Mouse (Mus musculus): ENCODE results near the gene Mpi. TPM values are rescaled to one million over a fixed set of nuclear protein-coding genes. Genes with fewer than 3 reads are reported as not detected.

Mpi gene
- total RNA-seq, 2 experiments from 2014 or later: 6.6 to 13.5 TPM

DNA sequence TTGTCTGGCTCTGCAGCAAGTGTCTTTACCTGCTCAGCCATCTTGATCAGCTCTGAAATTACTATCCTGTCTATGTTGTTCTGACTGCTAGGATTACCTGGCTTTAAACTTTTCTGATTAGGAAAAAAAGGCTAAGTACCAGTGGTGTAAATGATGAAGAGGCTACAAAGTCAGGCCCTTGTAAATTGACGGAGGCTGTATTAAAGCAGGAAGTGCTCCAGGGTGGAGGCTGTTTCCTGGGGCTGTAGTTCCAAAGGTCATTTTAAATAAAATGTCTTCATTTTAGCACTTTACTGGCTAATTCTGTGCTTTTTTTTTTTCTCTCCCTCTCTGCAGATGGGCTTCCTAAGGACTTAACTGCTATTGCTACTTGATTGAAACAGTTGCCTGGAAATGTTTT, 20.6 kb downstream of the Mpi start:
- ATAC-seq (replicated peaks; ENCODE audit: low FRiP score, low TSS enrichment, poor library complexity, severe bottlenecking): no peak

DNA sequence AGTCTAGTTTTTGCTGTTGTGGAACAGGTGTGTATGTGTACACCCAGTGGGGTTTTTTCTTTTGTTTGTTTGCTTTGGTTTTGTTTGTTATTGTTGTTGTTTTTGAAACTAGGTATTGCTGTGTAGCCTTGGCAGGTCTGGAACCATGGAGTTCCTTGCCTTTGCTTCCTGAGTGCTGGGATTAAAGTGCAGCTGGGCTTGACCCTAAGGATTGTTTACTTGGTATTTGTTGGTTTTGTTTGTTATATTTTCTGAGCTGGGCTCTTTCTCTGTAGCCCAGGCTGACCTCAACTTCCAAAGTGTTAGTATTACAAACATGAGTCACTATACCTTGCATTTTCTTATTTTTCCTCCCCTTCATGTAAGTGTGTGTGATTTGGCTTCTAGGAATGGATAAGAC, 26.1 kb downstream of the Mpi start:
- ATAC-seq (replicated peaks; ENCODE audit: low FRiP score, low TSS enrichment, poor library complexity, severe bottlenecking): no peak

DNA sequence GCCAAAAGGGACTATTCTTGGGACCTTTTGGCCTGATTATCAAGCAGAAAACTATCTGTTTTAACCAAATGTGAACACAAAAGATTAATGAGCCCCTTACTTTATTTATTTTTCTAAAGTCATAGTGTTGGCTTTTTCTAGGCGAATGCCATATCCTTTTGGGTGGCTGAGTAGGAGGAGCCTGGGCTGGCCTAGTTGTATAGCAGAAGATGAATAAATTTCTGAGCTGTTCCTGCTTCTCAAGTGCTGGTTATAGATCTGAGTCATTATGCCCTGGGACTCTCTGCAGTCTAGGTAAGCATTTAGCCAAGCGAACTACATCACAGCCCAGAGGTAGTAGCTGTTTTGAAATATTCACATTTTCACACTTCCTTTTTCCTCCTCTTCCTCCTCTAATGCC, 27.0 kb downstream of the Mpi start:
- no peak for ATAC-seq (replicated peaks; ENCODE audit: low FRiP score, low TSS enrichment, poor library complexity, severe bottlenecking)

DNA sequence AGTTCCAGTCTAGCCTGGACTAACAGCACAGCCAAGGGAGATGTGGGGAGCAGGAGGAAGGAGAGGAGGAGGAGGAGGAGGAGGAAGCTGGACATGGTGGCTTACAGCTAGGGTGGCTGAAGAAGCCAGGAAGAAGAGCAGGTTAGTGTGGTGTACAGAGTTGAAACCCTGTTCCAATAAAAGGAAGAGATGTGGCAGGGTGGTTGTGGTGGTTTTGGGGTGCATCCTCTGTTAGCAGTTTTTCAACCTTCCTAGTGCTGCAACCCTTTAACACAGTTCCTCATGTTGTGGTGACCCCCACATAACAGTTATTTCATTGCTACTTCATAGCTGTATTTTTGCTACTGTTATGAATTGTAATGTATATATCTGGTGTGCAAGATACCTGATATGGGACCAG, 28.1 kb downstream of the Mpi start:
- ATAC-seq (replicated peaks; ENCODE audit: low FRiP score, low TSS enrichment, poor library complexity, severe bottlenecking): no peak

DNA sequence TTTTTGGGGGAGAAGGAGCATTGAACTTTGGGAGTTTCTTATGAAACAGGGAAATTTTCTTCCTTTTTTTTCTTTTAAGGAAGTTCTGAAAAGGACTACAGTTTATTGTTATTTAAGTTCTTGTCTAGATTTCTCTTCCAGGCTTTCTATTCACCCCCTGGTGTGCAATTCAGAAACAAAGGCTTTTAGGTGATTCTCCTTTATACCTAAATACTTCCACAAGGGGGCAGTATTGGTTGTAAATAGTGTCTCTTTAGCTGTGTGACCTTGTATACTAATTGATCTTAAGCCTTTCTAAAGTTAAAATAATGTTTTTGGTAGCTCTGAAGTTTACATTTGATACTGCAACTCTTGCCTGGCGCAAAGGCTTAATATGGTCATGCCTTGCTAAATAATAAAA, 28.8 kb downstream of the Mpi start:
- 0 out of 2 replicates have a peak, but pooled peaks have one; percentile 46 for ATAC-seq (replicated peaks; ENCODE audit: low FRiP score, low TSS enrichment, poor library complexity, severe bottlenecking)

GRCm38 (mm10) chr9:57522861-57523246, 29.7 kb downstream of the Mpi start:
- no peak for ATAC-seq (replicated peaks; ENCODE audit: low FRiP score, low TSS enrichment, poor library complexity, severe bottlenecking)

DNA sequence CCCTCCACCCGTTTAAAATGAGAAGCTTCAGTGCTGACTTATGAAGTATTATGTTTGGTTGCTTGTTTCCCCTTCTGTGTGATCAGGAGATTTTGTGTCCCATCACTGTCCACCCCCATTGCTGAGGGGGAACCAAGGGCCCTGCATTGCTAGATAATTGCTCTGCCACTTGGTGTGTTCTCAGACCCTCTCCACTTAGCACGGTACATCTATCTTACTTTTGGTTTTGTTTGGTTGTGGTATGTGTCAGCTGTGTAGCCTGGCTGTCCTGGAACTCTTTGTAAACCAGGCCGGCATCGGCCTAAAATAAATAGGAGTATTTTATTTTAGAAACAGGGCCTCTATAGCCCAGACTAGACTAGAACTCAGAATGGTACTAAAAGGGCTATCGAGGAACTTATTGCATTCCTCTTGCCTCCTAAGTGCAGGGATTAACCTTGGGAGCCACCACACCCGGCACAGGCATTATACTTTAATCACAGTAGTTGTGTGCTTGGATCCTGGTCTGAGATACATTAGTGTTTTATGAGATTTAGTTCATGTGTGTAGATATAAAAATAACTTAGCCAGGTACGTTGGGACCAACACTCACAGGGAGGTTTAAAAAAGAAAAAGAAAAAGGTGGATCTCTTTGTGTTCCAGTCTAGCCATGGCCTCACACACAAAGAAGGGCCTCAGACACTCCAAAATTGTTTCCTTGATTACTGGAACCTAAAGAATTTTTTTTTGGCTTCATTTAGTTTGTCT, 30.3 kb downstream of the Mpi start:
- no peak for ATAC-seq (replicated peaks; ENCODE audit: low FRiP score, low TSS enrichment, poor library complexity, severe bottlenecking)

- peak; percentile 97 for ATAC-seq (replicated peaks; ENCODE audit: low FRiP score, low TSS enrichment, poor library complexity, severe bottlenecking)
These were observed 31.3 kb downstream of the Mpi start, which contains the start of gene Cox5a for GRCm38 (mm10) chr9:57521056-57521911. TSS of gene Cox5a (plus strand) at chr9:57521274.

- ATAC-seq (replicated peaks; ENCODE audit: low FRiP score, low TSS enrichment, poor library complexity, severe bottlenecking): no peak
These were observed 32.0 kb downstream of the Mpi start for GRCm38 (mm10) chr9:57520375-57521055.

DNA sequence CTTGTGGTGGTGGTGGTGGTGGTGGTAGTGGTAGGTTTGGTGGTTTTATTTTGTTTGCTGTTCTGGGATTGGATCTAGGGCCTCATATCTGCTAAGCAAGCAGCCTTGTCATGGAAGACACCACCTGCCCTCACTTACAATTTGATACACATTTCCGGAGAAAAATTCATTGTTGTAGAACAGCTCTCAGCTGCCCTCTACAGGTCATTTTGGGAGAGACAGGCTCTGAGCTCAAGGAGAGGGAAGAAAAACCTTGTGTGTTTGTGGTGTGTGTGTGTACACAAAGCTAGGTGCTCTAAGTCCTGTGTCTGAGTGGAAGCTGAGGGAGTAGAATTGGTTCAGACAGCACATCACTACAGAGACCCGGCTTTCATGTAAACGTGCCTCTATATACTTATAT, 35.5 kb downstream of the Mpi start:
- ATAC-seq (replicated peaks; ENCODE audit: low FRiP score, low TSS enrichment, poor library complexity, severe bottlenecking): peak; percentile 54

GRCm38 (mm10) chr9:57510577-57510976, 42.0 kb downstream of the Mpi start:
- ATAC-seq (replicated peaks; ENCODE audit: low FRiP score, low TSS enrichment, poor library complexity, severe bottlenecking): no peak

DNA sequence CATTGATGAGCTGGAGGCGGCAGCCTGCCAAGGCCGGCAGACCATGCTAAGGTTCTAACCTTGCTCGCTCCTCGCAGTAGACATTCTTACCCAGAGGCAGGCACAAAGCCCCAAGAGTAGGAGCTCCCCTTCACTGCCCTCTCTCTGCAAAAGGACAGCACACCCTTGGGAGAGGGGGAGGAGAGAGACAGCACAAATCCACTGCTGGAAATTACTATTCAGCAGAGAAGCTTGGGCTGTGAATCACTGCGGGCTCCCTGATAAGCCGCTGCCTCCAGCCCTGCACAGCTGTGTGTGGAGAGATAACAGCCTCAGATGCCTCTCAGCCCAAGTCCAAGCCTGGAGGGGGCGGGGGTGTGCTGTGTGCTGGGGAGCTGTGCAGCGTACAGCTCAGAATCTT, 46.9 kb downstream of the Mpi start:
- peak; percentile 98 for ATAC-seq (replicated peaks; ENCODE audit: low FRiP score, low TSS enrichment, poor library complexity, severe bottlenecking)

DNA sequence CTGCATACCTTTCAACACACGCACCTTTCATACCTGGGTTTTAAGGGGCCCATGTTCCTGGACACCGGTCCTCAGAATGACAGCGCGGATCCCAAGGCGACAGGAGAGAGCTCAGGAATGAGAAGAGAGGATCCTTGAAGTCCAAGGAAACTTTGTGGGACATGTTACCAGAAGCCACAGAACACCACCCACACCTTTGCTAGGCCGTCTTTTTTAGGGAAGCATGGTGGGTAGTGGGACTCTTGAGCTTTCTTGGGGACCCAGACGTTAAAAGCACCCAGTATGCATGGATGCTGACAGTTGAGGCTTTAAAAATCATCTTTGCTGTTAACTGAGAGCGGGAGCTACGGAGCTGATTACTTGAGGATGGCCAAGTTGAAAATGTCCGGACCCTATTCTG, 47.7 kb downstream of the Mpi start:
- no peak for ATAC-seq (replicated peaks; ENCODE audit: low FRiP score, low TSS enrichment, poor library complexity, severe bottlenecking)

DNA sequence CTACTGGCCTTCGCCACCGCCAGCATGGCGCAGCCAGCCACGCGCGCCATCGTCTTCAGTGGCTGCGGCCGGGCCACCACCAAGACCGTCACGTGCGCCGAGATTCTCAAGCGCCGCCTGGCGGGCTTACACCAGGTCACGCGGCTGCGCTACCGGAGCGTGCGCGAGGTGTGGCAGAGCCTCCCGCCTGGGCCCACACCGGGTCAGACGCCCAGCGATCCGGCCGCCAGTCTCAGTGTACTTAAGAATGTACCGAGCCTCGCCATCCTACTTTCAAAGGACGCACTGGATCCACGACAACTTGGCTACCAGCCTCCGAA, 48.2 kb downstream of the Mpi start:
- ATAC-seq (replicated peaks; ENCODE audit: low FRiP score, low TSS enrichment, poor library complexity, severe bottlenecking): no peak

GRCm38 (mm10) chr9:57503622-57504380, 48.8 kb downstream of the Mpi start, which contains the start of gene Rpp25:
TSS of gene Rpp25 (plus strand) at chr9:57504026.
- ATAC-seq (replicated peaks; ENCODE audit: low FRiP score, low TSS enrichment, poor library complexity, severe bottlenecking): no peak

DNA sequence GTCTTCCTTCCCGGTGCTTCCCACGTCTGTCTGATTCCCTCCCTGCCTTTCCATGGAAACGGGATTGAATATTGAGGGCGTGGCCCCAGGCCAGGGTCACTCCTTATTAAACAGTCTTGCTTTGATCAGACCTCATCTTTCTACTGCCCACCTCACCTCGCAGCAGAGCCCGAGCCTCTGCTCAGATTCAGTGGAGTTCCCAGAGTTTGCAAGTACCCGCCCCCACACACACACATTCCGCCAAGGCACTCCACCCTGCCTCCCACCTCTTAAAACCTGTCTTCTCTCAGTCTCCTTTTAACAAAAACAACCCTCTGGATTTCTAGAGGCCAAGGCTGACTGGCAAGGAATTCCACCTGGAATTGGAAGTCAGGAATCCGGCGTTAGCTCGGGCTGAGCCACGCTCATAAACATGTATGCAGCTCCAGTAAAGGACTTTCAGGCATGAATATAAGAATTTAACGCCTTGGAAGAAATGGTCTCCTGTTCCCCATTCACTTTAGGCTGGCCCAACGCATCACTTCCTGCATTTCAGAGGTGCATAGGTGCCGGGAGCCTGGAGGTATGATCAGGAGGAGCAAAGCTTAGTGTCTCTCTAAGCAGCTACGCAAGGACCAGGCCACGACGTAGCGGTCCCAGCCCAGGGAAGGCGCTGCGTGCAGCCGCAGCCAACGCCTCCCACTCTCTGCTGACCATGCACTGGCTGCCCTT, 49.5 kb downstream of the Mpi start:
- no peak for ATAC-seq (replicated peaks; ENCODE audit: low FRiP score, low TSS enrichment, poor library complexity, severe bottlenecking)

DNA sequence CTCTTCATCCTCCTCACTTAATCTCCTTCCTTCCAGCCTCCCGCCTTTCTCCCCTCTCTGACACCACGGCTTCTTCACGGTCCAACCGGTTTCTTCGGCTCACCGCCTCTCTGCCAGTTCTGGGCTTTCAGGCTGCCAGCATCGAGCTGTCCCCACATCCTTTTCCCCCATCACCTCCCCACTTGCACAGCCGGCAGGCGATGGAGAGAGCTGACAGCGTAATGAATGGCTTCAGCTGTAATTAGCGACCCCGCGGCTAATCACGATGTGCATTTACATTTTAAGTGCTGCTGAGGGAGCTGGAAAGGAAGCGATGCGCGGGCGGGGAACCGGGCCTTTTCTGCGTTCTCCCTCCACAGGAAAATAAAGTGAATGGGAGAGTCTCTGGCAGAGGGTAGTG, 50.7 kb downstream of the Mpi start:
- no peak for ATAC-seq (replicated peaks; ENCODE audit: low FRiP score, low TSS enrichment, poor library complexity, severe bottlenecking)

DNA sequence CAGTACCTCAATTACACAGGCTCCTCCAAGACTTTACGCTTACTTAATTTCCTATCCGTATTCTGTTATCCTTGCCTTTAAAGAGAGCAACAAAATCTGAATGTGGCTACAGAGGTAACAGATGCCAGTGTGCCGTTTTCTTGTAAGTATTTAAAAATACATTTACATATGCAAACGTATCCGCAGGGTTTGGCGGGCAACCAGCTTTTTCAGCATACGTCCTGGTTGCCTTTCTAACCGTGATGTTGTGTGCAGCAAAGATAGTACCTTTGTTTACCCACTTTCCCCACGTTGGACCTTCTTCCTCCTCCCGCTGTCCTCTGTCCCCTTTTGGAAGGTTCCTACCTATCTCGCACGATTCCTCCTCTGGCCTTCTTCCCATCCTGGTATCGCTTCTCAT, 51.1 kb downstream of the Mpi start:
- ATAC-seq (replicated peaks; ENCODE audit: low FRiP score, low TSS enrichment, poor library complexity, severe bottlenecking): no peak

- no peak for ATAC-seq (replicated peaks; ENCODE audit: low FRiP score, low TSS enrichment, poor library complexity, severe bottlenecking)
These were observed 54.0 kb downstream of the Mpi start for GRCm38 (mm10) chr9:57498536-57498935.
